Mouse (Mus musculus): ENCODE results near the gene Yap1.

DNA sequence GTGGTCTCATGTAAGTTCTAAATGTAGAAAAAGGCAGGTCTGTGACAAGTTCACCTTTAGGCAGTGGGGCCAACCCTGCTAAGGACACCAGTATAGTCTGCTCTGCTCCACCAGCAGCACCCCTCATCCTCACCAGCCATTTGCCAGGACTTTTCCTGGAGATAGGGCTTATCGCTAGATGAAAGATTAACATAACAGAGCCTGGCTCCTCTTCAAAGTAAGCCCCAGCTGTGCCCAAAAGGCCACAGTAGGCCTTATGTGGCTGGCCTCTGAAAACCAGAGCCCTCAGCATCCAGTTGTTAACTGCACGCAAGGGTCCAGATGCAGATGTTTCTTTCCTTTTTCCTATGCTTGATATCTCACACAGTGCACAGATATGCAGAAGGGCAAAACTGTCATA, 45.1 kb downstream of the Yap1 start:
- TF ChIP-seq POLR2A (IDR thresholded peaks at IDR 0.05; ENCODE audit: borderline replicate concordance, control insufficient read depth, low read depth, low read length) (no peak), CTCF (IDR thresholded peaks at IDR 0.05; ENCODE audit: control insufficient read depth, insufficient read depth, low read length) (no peak)
